Mouse (Mus musculus): ENCODE results near the gene Tmem131.

GRCm38 (mm10) chr1:36960509-36961222, 17.2 kb upstream of the Tmem131 start:
- TF ChIP-seq GATA1 (IDR thresholded peaks at IDR 0.05; ENCODE audit: borderline replicate concordance, low read length) (no peak), CTCF (IDR thresholded peaks at IDR 0.05; ENCODE audit: low read depth, low read length) (no peak), GATA2 (IDR thresholded peaks at IDR 0.05; ENCODE audit: borderline replicate concordance, low read depth, low read length) (no peak), POLR2AphosphoS5 (IDR thresholded peaks at IDR 0.05; ENCODE audit: insufficient replicate concordance, low read depth, low read length) (no peak)

All from G1E (cell line).